Mouse (Mus musculus) cerebellum, adult 9-10 months (tissue): ENCODE data around the gene Zwilch.
"Not testable (repeated sequence)": the region's sequence is repeated elsewhere in the genome, so short reads cannot be mapped to it uniquely, and the experiment has no call there.

Source experiments
- DNase-seq: peaks from one replicate; pipeline ENCODE4 v3.0.0; 2022

Zwilch gene

DNA sequence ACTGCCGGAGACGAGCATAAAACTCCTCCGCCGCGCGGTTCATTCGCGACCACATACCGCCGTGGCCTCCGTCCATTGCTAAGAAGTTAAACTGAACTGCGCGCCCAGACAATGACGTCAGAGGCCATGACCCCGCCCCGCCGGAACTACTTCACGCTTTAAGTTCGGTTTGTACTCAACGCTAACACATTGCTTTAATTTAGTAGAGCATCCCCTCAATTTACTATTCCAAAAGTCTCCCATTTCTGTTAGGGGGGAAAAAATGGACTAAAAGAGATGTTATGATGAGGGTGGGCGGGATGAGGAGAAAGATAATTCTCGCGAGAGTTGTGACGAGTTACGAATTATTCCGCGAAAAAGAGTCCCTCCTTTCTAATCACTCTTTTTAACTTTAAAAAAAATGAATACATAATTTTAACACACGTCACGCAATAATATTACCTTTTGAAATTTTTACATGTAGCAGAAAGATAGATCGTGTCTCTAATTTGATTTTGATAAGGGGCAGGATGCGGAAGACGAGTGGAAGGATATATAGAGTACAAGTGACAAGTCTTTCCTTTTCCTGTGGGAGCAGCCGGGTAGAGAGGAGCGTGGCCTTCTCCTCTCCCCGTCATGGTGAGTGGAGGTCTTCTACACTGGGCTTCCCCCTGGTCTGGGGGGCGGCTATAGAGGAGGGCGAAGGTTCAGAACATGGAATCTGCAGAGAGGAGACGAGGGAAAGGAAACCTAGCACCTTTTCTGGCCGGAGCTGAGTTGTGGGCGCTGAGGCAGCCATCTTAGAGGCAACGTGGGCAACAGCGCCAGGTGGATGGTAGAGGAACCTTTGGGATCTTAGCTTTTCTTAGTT lies at the start of gene Zwilch, which contains the start of gene Rpl4:
Gene Zwilch (minus strand): TSS at position 289 of the 850 bp plus-strand sequence.
Gene Rpl4 (plus strand): TSS at position 560 of the 850 bp plus-strand sequence.
- peak; percentile 92 for DNase-seq

GRCm38 (mm10) chr9:64222098-64222497 lies 49.2 kb upstream of the Zwilch start:
- DNase-seq: no peak

DNA sequence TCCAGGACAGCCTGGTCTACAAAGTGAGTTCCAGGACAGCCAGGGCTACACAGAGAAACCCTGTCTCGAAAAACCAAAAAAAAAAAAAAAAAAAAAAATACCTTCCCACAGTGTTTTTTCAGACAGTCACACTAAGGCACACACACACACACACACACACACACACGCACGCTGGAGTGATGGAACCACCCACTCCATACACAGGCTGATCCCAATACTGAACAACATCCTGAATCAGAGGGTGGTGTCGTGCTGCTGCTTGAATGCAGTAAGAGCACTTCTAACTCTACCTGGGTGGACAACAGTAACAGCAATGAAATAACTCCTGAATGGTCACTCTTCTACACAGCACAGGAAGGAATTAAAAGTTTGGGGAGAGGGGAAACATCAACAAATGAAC lies 48.6 kb upstream of the Zwilch start:
- DNase-seq: no peak

- no peak for DNase-seq
Observed at GRCm38 (mm10) chr9:64220603-64221002, 47.7 kb upstream of the Zwilch start.

DNA sequence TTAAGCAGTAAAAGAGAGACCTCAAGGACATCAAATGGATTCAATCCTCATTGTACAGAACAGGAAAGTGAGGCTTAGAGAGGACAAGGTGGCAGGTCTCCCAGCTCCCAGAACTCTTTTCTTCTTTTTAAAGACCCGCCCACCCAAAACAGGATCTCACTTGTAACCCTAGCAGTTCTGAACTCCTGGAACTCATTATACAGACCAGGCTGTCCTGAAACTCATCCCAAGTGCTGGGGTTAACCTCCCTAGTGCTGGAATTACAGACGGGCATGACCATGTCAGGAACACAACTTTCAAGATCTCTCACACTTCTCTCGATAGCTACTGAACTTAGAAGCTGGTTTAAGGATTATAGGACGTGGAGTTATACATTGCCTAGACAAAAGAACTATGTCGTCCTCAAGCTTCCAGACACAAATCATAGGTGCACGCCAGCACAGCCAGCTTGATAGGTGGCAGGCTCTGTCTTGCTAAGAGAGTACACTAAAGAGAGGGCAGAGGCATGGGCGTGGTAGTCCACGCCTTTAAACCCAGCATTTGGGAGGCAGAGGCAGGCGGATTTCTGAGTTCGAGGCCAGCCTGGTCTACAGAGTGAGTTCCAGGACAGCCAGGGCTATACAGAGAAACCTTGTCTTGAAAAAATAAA lies 47.0 kb upstream of the Zwilch start:
- DNase-seq: no peak

DNA sequence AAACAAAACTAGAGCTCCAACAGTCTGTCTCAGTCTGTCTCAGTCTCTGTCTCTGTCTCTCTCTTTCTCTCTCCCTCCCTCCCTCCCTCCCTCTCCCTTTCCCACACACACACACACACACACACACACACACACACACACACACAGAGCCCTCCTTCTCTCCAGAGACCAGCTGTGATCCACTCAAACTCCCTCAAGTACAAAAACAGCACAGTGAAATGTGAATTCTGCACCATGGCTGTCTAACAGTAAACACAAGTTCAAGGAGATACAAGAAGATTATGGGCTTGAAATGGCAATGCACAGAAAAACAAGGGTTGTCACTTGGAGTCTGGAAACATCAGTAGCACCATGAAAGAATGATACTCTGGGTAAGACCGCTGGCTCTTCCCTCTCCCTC lies 46.4 kb upstream of the Zwilch start:
- DNase-seq: no peak

- no peak for DNase-seq
Observed at GRCm38 (mm10) chr9:64217887-64218286, 45.0 kb upstream of the Zwilch start.

DNA sequence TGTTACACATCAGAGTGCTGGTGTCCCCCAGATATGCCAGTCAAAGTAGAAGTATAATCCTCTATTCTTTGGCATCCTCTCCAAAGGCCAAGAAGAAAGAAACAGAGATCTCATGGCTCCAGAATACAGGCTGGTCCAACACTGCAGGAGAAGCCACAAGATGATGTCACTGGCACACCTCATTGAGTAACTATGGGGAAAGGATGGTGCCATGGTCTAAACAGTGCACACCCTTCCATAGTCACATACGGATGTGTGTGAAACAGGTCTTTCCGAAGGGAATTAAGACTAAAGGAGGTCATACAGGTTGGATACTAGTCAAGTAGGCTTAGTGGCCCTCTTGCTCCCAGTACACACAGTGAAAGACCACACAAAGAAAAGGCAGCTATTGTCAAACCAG lies 43.7 kb upstream of the Zwilch start:
- DNase-seq: no peak

GRCm38 (mm10) chr9:64216090-64216489 lies 43.2 kb upstream of the Zwilch start:
- no peak for DNase-seq

DNA sequence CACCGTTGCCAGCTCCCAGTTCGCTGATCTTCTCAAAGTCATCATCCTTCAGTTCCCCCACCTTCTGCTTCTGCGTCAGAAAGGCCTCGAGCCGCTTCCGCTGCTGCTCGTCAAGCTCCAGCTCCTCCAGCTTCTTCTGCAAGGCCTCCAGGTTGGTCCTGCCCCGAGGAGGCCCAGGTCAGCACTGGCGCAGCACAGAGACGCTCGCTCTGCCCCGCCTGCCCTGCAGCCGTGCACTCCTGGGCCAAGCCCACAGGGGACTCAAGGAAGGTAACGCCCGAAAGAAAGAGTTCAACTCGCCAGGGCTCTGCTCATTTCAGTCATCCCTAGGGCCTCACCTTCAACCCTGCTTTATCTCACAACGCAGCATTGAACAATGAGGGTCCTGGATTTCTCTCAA lies 41.5 kb upstream of the Zwilch start:
- DNase-seq: no peak

DNA sequence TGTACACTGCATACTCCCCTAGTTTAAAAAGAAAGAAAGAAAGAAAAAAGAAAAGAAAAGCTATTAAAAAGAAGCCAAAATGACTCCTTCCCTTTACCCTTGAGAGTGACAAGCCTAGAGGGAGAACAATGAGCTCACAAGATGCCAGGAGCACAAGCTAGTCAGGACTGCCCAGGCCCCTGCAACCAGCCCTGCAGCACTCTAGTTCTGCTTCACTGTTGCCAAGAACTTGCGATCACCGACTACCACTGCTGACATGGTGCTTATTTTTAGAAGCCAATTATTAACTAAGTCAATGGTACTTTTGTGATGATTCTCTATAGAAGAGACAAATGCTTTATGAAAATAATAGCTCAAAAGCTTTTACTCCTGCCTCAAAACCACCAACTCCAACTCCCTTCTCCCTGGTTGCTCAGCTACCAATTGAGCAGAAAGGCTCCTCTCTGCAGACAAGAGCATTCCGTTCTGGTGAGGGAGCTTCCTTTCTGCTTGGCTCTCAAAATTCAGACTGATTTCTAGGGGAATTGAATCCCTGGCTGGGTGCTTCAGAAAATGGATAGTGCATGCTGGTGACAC lies 34.7 kb upstream of the Zwilch start:
- no peak for DNase-seq

DNA sequence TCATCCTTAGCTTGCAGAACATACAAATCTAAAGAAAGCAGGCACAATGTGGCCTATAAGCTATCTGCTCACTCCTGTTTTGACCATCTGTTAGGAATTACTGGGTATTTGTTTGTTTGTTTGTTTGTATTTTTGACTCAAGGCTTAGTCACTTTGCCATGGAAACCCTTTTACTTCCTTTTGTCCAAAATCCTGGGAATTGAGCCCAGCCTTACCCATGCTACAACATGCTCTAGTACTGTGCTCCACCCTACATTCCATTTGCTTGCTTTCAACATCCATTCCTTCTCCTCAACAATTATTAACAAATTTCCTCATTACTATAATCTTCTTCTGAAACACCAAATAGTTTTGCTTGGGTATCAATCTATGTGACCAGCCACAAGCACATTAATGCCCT lies 30.0 kb upstream of the Zwilch start:
- DNase-seq: no peak

- no peak for DNase-seq
Observed at GRCm38 (mm10) chr9:64202331-64202730, 29.4 kb upstream of the Zwilch start.

GRCm38 (mm10) chr9:64199897-64200296 lies 27.0 kb upstream of the Zwilch start:
- no peak for DNase-seq

DNA sequence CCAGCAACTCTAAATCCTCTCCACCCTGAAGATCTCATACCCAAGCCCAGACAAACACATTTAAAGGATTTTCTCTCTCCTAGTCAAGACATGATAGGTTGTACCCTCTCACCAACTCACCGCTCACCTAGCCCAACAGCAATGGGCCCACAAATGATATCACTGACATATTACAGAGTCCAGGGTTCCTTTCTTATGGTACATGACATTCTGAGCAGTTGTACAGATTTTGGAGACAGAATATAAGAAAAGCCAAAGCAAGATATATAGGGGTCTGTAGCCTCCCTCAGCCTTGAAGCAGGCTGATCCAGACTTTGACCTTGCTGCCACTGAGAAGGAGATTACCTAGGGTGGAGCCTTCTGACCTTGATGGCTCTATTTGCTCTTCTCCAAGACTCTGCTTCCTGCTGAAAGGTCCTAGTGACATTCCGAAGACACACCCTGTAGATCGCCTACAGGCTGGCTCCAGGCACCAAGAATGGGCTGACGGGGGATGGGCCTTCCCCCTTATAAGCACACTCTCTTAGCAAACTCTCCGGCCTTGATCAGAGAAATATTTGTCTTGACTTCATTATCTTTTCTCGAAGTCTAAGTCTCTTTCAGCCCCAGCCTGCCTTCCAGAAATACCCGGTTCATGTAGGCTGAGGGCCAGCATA lies 26.0 kb upstream of the Zwilch start:
- DNase-seq: not testable (repeated sequence)

DNA sequence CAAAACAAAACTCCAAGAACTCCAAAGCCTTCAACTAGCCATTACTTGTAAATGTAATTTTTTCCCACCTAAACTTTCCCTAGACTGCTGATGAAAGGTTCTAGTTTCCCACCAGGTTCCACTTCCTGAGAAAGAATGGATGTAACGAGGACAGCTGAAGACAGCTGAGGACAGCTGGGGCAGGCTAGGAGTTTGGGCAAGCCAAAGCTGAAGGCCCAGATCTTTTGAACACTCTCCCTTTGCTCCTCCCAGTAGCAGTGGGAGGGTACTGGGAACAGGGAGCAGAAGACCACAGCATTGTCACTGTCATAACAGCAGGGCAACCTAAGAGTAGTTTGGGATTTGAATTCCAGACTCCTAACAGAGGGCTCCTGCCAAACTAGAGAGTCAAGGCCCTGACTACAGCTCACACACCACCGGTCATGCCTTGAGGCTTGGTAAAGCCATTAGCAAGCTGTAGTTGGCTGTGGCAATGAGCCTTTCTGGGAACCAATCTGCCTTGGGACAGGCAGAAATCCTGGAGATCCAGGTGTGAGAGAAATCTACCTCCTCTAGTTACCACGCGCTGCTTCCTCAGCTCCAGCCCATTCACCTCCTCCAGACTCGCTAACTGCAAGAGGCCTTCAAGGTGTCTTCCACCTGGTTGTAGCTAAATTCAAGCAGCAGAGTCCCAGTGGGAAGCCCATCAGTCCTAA lies 25.3 kb upstream of the Zwilch start:
- no peak for DNase-seq

GRCm38 (mm10) chr9:64197524-64197923 lies 24.6 kb upstream of the Zwilch start:
- no peak for DNase-seq

- DNase-seq: no peak
Observed at GRCm38 (mm10) chr9:64195554-64195953, 22.6 kb upstream of the Zwilch start.

GRCm38 (mm10) chr9:64193879-64194278 lies 21.0 kb upstream of the Zwilch start:
- no peak for DNase-seq

DNA sequence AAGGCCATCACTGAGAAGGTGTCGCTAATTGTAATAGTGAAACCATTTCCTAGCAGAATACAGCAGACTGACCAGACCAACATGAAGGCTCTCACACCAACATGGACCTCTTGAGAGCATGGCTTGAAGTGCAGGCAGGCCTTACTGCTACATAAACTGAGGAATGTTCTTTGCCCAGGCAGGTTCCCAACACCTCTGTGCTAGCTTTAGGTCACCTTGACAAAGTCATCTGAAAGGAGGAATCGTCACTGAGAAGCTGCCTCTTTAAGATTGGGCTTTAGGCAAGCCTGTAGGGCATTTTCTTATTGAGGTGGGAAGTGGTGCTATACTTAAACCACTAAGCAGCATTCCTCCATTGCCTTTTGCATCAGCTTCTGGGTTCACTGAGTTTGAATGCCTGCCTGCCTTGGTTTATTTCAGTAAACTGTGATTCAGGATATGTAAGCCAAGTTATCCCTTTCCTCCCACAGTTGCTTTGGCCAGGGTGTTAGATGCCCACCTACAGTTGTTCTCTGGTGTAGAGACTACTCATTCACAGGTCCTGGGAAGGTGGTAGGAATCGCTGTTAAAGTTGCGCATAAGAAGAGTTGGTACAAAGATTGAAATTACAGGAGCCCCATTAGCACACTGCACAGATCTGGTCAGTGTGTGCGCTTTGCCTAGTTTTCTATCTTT lies 11.4 kb upstream of the Zwilch start:
- no peak for DNase-seq

DNA sequence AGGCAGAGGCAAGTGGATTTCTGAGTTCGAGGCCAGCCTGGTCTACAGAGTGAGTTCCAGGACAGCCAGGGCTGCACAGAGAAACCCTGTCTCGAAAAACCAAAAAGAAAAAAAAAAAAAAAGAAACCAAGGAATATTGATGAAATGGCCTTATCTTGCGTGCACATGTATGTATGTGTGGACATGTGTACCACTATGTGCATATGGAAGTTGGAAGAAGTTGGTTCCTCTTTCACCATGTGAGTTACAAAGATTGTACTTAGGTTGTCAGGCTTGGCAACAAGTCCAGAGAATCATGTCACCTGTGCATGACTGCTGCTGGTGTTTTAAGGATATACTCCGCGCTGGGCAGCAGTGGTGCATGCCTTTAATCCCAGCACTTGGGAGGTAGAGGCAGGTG lies 10.4 kb upstream of the Zwilch start:
- DNase-seq: not testable (repeated sequence)

GRCm38 (mm10) chr9:64178974-64179646 lies 6.2 kb upstream of the Zwilch start, which contains the start of gene Snapc5:
TSS of gene Snapc5 (plus strand) at chr9:64179274.
- DNase-seq: peak; percentile 86
